Mouse (Mus musculus): ENCODE results near the gene Ssbp2. TPM values are rescaled to one million over a fixed set of nuclear protein-coding genes. Genes with fewer than 3 reads are reported as not detected.
A peak's percentile ranks its signal among the peaks of the same experiment; 100 is the strongest.

Gene Ssbp2
- total and polyA plus RNA-seq, 3 experiments: 12.6 to 38.4 TPM; not detected in 1

DNA sequence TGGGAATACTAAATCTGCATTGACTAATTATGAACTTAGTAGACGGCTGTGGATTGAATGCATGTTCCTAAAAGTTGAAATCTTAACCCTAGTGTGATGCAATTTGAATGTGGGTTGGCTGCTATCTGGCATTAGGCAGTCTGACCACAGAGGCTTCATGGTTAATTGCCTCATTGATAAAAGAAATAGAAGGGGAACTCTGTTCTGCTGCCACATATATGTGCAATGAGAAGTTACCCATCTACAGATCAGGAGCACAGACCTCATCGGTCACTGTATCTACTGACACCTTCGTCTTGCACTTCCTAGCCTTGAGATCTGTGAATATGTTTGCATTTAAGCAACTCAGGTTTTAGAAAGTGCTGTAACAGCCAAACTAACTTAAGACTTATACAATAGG is 151.8 kb downstream of the Ssbp2 start:
- Histone ChIP-seq H3K9ac (ENCODE audit: control insufficient read depth, low read depth, low read length, poor library complexity, severe bottlenecking) (no peak overlapping the region), H3K27me3 (ENCODE audit: control insufficient read depth in 1 of 2, insufficient read depth in 2 of 2, low read length in 2 of 2) (no peaks in the 10 kb centered on the region), H3K4me3 (ENCODE audit: control insufficient read depth in 1 of 2, insufficient read depth in 1 of 2, low read depth in 2 of 2, low read length in 2 of 2) (no peak overlapping the region), H3K36me3 (ENCODE audit: control insufficient read depth in 1 of 2, insufficient read depth in 2 of 2, low read length in 2 of 2) (peaks cover 0 to 12% of the 10 kb centered on the region in 2 experiments; a peak in 3 of 4 replicates), H3K4me1 (ENCODE audit: control insufficient read depth in 1 of 2, insufficient read depth in 2 of 2, low read length in 2 of 2) (peaks cover 0 to 11% of the 10 kb centered on the region in 2 experiments; a peak in 2 of 4 replicates), H3K27ac (ENCODE audit: control insufficient read depth, low read depth, low read length) (peak overlapping the region; percentile 16; the same call in 1 of the 2 replicates), H3K9me3 (replicated peaks; ENCODE audit: insufficient read depth, low read length) (no peaks in the 10 kb centered on the region), H3K79me2 (ENCODE audit: control insufficient read depth, insufficient read depth, low read length, poor library complexity) (no peaks in the 10 kb centered on the region)
- peak; percentile 81 for DNase-seq (ENCODE audit: low read depth, low spot score)
- no peak for TF ChIP-seq KAT2A (conservative IDR thresholded peaks at IDR 0.05; ENCODE audit: low read depth, low read length)
- no peak for TF ChIP-seq BHLHE40 (IDR thresholded peaks at IDR 0.05; ENCODE audit: borderline replicate concordance, low read depth, low read length)
- no peak for TF ChIP-seq USF2 (IDR thresholded peaks at IDR 0.05; ENCODE audit: borderline replicate concordance in 1 of 2, insufficient read depth in 1 of 2, low read depth in 1 of 2, low read length in 2 of 2)
- no peak for TF ChIP-seq USF1 (IDR thresholded peaks at IDR 0.05; ENCODE audit: low read depth, low read length)
- TF ChIP-seq MEF2A (IDR thresholded peaks at IDR 0.05; ENCODE audit: extremely low read depth, insufficient replicate concordance, low read depth, low read length, poor library complexity, severe bottlenecking): no peak
- peak; percentile 87 for TF ChIP-seq GATA1 (IDR thresholded peaks at IDR 0.05; ENCODE audit: low read depth, low read length)
- no peak for TF ChIP-seq HCFC1 (IDR thresholded peaks at IDR 0.05; ENCODE audit: low read depth, low read length)
- no peak for TF ChIP-seq MAX (IDR thresholded peaks at IDR 0.05; ENCODE audit: low read length)
- no peak for TF ChIP-seq ZC3H11A (IDR thresholded peaks at IDR 0.05; ENCODE audit: low read depth, low read length)
- no peak for TF ChIP-seq MYB (IDR thresholded peaks at IDR 0.05; ENCODE audit: low read depth, low read length)
- peak; percentile 94 for TF ChIP-seq RCOR1 (IDR thresholded peaks at IDR 0.05; ENCODE audit: low read depth, low read length)
- no peak for TF ChIP-seq UBTF (IDR thresholded peaks at IDR 0.05; ENCODE audit: borderline replicate concordance, insufficient read depth, low read depth, low read length)
- no peak for TF ChIP-seq MAFK (IDR thresholded peaks at IDR 0.05; ENCODE audit: borderline replicate concordance, low read depth, low read length)
- no peak for TF ChIP-seq RAD21 (IDR thresholded peaks at IDR 0.05; ENCODE audit: low read depth, low read length)
- TF ChIP-seq TAL1 (IDR thresholded peaks at IDR 0.05; ENCODE audit: low read length): peak; percentile 76
- TF ChIP-seq TBP (IDR thresholded peaks at IDR 0.05; ENCODE audit: low read depth, low read length): 0 out of 2 replicates have a peak, but pooled peaks have one; percentile 8
- no peak for TF ChIP-seq ELF1 (IDR thresholded peaks at IDR 0.05; ENCODE audit: low read depth, low read length)
- peak; percentile 84 for TF ChIP-seq TCF12 (IDR thresholded peaks at IDR 0.05; ENCODE audit: low read depth, low read length)
- peak; percentile 90 for TF ChIP-seq EP300 (IDR thresholded peaks at IDR 0.05; ENCODE audit: low read depth in 1 of 2, low read length in 2 of 2)
- no peak for TF ChIP-seq SMC3 (IDR thresholded peaks at IDR 0.05; ENCODE audit: low read depth, low read length)
- TF ChIP-seq ZKSCAN1 (IDR thresholded peaks at IDR 0.05; ENCODE audit: low read depth, low read length): no peak
- TF ChIP-seq SIN3A (IDR thresholded peaks at IDR 0.05; ENCODE audit: low read length): no peak
- no peak for TF ChIP-seq JUND (IDR thresholded peaks at IDR 0.05; ENCODE audit: low read depth, low read length)
- TF ChIP-seq MYC (IDR thresholded peaks at IDR 0.05; ENCODE audit: low read depth, low read length): no peak
- no peak for TF ChIP-seq POLR2AphosphoS2 (IDR thresholded peaks at IDR 0.05; ENCODE audit: low read length)
- no peak for TF ChIP-seq ZMIZ1 (IDR thresholded peaks at IDR 0.05; ENCODE audit: low read depth, low read length)
- TF ChIP-seq CHD1 (IDR thresholded peaks at IDR 0.05; ENCODE audit: low read depth, low read length): no peak
- TF ChIP-seq ETS1 (IDR thresholded peaks at IDR 0.05; ENCODE audit: low read depth, low read length): peak; percentile 66; the same call in 1 of the 2 replicates

All from MEL (cell line).